Mouse (Mus musculus): Measurements from ENCODE around the gene Fndc3a.

Fndc3a gene

DNA sequence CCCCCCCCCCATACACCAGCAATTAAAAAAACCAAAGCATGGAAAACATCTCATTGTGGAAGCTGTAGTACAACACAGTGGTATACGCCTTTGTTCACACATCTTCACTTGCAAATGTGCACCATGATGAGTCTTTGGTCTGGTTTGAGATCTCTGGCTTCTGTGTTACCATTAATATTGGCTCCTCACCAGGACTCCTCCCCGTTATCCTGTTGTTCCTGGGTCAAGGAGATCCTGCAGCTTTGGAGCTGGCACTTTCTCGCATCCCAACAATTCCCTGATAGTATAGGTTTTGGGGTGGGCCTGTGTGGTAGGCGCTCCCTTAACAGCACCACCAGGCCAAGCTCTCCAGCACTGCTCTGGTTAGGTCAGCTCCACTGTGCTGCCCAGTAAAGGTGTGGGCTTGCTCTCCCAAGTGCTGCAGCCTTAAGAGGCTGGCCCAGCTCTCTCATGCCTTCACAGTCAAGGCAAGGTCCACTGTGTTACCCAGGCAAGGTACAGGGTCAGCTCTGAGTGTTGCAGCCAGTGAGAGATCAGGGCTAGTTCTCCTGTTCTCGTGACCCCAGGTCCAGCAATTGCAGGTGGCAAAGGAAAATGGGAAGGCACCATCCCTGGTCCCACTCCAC, 173.3 kb downstream of the Fndc3a start:
- no peak for DNase-seq (ENCODE audit: low spot score in 2 of 2)

- no peak for DNase-seq (ENCODE audit: low spot score in 2 of 2)
These were observed 175.9 kb downstream of the Fndc3a start for GRCm38 (mm10) chr14:72533862-72534261.

DNA sequence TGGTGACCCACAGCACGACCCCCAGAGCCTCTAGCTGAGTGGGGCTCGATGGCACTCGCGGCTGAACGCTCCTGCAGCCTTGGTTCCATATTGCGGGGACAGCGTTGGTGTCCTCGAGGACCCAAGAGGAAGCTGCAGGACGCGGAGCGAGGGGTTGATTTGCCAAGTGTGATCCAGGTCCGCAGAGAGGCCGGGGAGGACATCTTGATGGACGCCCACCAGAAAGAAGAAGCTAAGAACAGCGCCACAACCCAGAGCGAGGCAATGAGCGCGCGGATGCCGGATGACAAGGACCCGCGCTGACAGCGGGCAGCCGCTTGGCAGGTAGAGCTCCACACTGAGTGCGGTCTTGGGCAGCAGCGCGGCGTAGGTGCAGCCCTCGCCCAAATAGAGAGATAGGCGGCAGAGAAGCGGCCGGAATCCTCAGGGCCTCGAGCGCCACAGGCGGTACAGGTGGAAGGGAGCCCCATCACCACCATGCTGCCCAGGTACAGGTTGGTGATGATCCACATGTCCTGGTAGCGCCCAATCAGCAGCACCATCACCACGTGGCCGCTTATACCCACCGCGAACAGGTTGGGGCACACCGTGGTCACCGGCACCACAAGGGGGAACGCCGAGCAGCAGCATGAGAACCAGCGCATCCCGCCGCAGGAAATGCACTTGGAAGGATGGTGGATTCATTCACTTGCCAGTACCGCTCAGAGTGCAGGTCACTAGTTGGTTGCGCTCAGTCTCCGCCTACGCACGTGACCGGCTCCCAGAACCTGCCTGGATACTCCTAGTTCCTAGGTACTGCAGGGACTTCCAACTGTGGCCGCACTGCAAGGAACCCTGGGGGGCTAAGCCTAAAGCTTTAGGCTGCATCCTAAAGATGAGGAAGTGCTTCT, 177.5 kb downstream of the Fndc3a start:
- DNase-seq (ENCODE audit: low spot score in 2 of 2), result peak in 1 of 2 experiments; percentile 11

DNA sequence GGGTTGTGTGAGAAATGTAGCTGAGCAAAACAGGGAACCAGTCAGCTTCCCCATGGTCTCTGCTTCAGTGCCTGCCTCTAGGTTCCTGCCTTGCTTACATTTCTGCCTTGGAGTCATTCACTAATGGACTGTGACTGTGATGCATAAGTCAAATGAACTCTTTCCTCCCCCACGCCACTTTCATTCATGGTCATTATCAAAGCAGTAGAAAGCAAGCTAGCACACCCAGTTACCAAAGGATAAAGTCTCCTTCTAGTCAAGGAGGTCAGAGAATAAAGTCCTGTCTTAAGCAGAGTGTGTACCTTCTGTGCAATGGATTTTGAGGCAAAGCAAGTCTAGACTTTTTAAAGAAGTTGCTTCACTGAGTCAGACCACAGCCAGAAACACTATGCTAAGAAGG, 182.7 kb downstream of the Fndc3a start:
- DNase-seq (ENCODE audit: low spot score in 2 of 2), result no peak

GRCm38 (mm10) chr14:72519561-72519960, 190.2 kb downstream of the Fndc3a start:
- no peak for DNase-seq (ENCODE audit: low spot score in 2 of 2)

GRCm38 (mm10) chr14:72518786-72519185, 191.0 kb downstream of the Fndc3a start:
- no peak for DNase-seq (ENCODE audit: low spot score in 2 of 2)

GRCm38 (mm10) chr14:72516376-72516775, 193.4 kb downstream of the Fndc3a start:
- DNase-seq (ENCODE audit: low spot score in 2 of 2), result no peak

- DNase-seq (ENCODE audit: low spot score in 2 of 2), result no peak
These were observed 202.9 kb downstream of the Fndc3a start for GRCm38 (mm10) chr14:72506723-72507420.

- no peak for DNase-seq (ENCODE audit: low spot score in 2 of 2)
These were observed 203.6 kb downstream of the Fndc3a start for GRCm38 (mm10) chr14:72506018-72506722.

GRCm38 (mm10) chr14:72504985-72505384, 204.8 kb downstream of the Fndc3a start:
- DNase-seq (ENCODE audit: low spot score in 2 of 2), result no peak

- no peak for DNase-seq (ENCODE audit: low spot score in 2 of 2)
These were observed 206.6 kb downstream of the Fndc3a start for GRCm38 (mm10) chr14:72503241-72503640.

DNA sequence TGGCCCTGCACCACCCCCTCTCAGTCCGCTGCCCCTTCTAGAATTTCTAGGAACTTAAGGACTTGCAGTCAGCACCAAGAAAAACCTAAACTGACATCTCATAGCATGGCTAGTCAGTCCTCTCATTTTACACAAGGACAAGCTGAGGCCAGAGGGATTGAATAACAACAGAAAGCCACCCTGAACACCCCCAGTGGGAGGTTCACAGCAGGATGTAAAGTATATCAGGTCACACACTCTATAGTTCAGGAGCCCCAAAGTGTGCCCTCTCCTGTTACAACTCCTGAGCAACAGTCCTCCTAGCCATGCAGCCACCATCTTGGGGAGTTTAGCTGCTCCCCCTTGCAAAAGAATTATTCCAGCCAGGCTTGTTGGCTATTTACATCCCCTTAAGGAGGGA, 216.0 kb downstream of the Fndc3a start:
- DNase-seq (ENCODE audit: low spot score in 2 of 2), result no peak

GRCm38 (mm10) chr14:72491738-72492137, 218.1 kb downstream of the Fndc3a start, which contains the start of gene Gm9195:
Gene Gm9195, minus strand, starts transcription at chr14:72491838.
- DNase-seq (ENCODE audit: low spot score in 2 of 2), result no peak

GRCm38 (mm10) chr14:72490367-72490766, 219.4 kb downstream of the Fndc3a start:
- peak; percentile 3 to 5 for DNase-seq (ENCODE audit: low spot score in 2 of 2)

All from right cerebral cortex, postnatal 36 days (tissue).